In genomic region chr7:16175542-16175931, GRCm38 (mm10) we compare ENCODE assay signal across 8 mouse cellular contexts. TPM values are rescaled to one million over a fixed set of nuclear protein-coding genes. Genes with fewer than 3 reads are reported as not detected.
A peak's percentile ranks its signal among the peaks of the same experiment; 100 is the strongest.
DNase-seq lines count a peak whose midpoint lies in the region; ATAC-seq and TF ChIP-seq lines count a peak whose summit lies in the region.

No protein-coding gene starts in this region.

- peak overlapping the region; percentile 78 for H3K9ac ChIP-seq in heart, embryonic 14.5 days (ENCODE audit: low read length)
- peak overlapping the region; percentile 79 for H3K9ac ChIP-seq in MEL (ENCODE audit: control insufficient read depth, low read depth, low read length, poor library complexity, severe bottlenecking)
- peak overlapping the region; percentile 93 for H3K9ac ChIP-seq in hindbrain, embryonic 13.5 days
- H3K9ac ChIP-seq in midbrain, embryonic 15.5 days: peak overlapping the region; percentile 86

- no peak for TF ChIP-seq POLR2A in MEL (IDR thresholded peaks at IDR 0.05; ENCODE audit: control insufficient read depth in 1 of 2, insufficient read depth in 1 of 2, low read depth in 1 of 2, low read length in 2 of 2, poor library complexity in 1 of 2)

- peak overlapping the region; percentile 86 for H3K4me2 ChIP-seq in heart, embryonic 14.5 days (ENCODE audit: low read length)
- peak overlapping the region; percentile 70 for H3K4me2 ChIP-seq in hindbrain, embryonic 13.5 days
- peak overlapping the region; percentile 74 for H3K4me2 ChIP-seq in midbrain, embryonic 15.5 days

- TF ChIP-seq CTCF in MEL (IDR thresholded peaks at IDR 0.05 in 2 of 3, conservative IDR thresholded peaks at IDR 0.05 in 1 of 3; ENCODE audit: control insufficient read depth in 1 of 3, insufficient read depth in 1 of 3, low read depth in 2 of 3, low read length in 3 of 3, poor library complexity in 1 of 3, severe bottlenecking in 1 of 3): no peak

- H3K4me1 ChIP-seq in heart, embryonic 14.5 days (ENCODE audit: control insufficient read depth in 2 of 2, insufficient read depth in 2 of 2, low read length in 2 of 2): peaks cover 2 to 8% of the 10 kb centered on the region in 2 experiments; a peak in 2 of 4 replicates
- H3K4me1 ChIP-seq in MEL (ENCODE audit: control insufficient read depth in 1 of 2, insufficient read depth in 2 of 2, low read length in 2 of 2): no peaks in the 10 kb centered on the region
- H3K4me1 ChIP-seq in hindbrain, embryonic 13.5 days (replicated peaks): peaks cover 52% of the 10 kb centered on the region
- peaks cover 38% of the 10 kb centered on the region for H3K4me1 ChIP-seq in midbrain, embryonic 15.5 days

- 0 out of 2 replicates have a peak, but pooled peaks cover 4% of the 10 kb centered on the region for H3K9me3 ChIP-seq in heart, embryonic 14.5 days (ENCODE audit: control insufficient read depth, low read length)
- no peaks in the 10 kb centered on the region for H3K9me3 ChIP-seq in MEL (replicated peaks; ENCODE audit: insufficient read depth, low read length)
- no peaks in the 10 kb centered on the region for H3K9me3 ChIP-seq in hindbrain, embryonic 13.5 days
- H3K9me3 ChIP-seq in midbrain, embryonic 15.5 days: no peaks in the 10 kb centered on the region

- no peaks in the 10 kb centered on the region for H3K79me2 ChIP-seq in MEL (ENCODE audit: control insufficient read depth, insufficient read depth, low read length, poor library complexity)

- peaks cover 4% of the 10 kb centered on the region; the same call in 1 of the 2 replicates for H3K27me3 ChIP-seq in heart, embryonic 14.5 days (ENCODE audit: control insufficient read depth, insufficient read depth, low read length)
- H3K27me3 ChIP-seq in MEL (ENCODE audit: control insufficient read depth in 1 of 2, insufficient read depth in 2 of 2, low read length in 2 of 2): peaks cover 3% of the 10 kb centered on the region in 2 experiments
- no peaks in the 10 kb centered on the region for H3K27me3 ChIP-seq in hindbrain, embryonic 13.5 days
- no peaks in the 10 kb centered on the region for H3K27me3 ChIP-seq in midbrain, embryonic 15.5 days (replicated peaks)

- H3K27ac ChIP-seq in heart, embryonic 14.5 days (replicated peaks in 1 of 2; ENCODE audit: control insufficient read depth in 1 of 2, insufficient read depth in 1 of 2, low read depth in 2 of 2, low read length in 2 of 2): peak overlapping the region in 1 of 2 experiments; percentile 19; a peak in 1 of 4 replicates
- H3K27ac ChIP-seq in MEL (ENCODE audit: control insufficient read depth, low read depth, low read length): no peak overlapping the region
- H3K27ac ChIP-seq in hindbrain, embryonic 13.5 days: peak overlapping the region; percentile 93
- peak overlapping the region; percentile 84 for H3K27ac ChIP-seq in midbrain, embryonic 15.5 days

- no peak for TF ChIP-seq EP300 in MEL (IDR thresholded peaks at IDR 0.05; ENCODE audit: low read depth in 1 of 2, low read length in 2 of 2)

- 0 out of 2 replicates have a peak, but pooled peaks cover 5% of the 10 kb centered on the region for H3K36me3 ChIP-seq in heart, embryonic 14.5 days (ENCODE audit: control insufficient read depth, insufficient read depth, low read length)
- 0 out of 4 replicates have a peak, but pooled peaks cover 0 to 2% of the 10 kb centered on the region in 2 experiments for H3K36me3 ChIP-seq in MEL (ENCODE audit: control insufficient read depth in 1 of 2, insufficient read depth in 2 of 2, low read length in 2 of 2)
- peaks cover 36% of the 10 kb centered on the region for H3K36me3 ChIP-seq in hindbrain, embryonic 13.5 days
- H3K36me3 ChIP-seq in midbrain, embryonic 15.5 days (replicated peaks): peaks cover 22% of the 10 kb centered on the region

- WGBS in heart, embryonic 14.5 days: 0% methylated on average over 10 of the region's 10 CpGs
- WGBS in hindbrain, embryonic 13.5 days: 0% methylated on average over 10 of the region's 10 CpGs
- under 1% methylated on average over 10 of the region's 10 CpGs for WGBS in midbrain, embryonic 15.5 days

- intact Hi-C loops in gastrocnemius, postnatal 14 days (cut with DNase I; ENCODE audit: low total_unique reads): no loop called here

- no peak for ATAC-seq in heart, embryonic 14.5 days (ENCODE audit: insufficient number of reproducible peaks, insufficient read depth, low FRiP score, low read depth)
- peak; percentile 40 for ATAC-seq in hindbrain, embryonic 13.5 days (ENCODE audit: low FRiP score)
- peak; percentile 57 for ATAC-seq in midbrain, embryonic 15.5 days (replicated peaks)

- TF ChIP-seq RAD21 in MEL (IDR thresholded peaks at IDR 0.05; ENCODE audit: low read depth, low read length): no peak

- DNase-seq in heart, adult 18-20 months: no peak
- no peak for DNase-seq in MEL (ENCODE audit: low read depth, low spot score)
- DNase-seq in gastrocnemius, postnatal 14 days: no peak
- DNase-seq in gastrocnemius, adult 18-20 months (ENCODE audit: low spot score): no peak
- DNase-seq in gastrocnemius, postnatal 4 days (ENCODE audit: low spot score in 2 of 2): no peak

- H3K4me3 ChIP-seq in heart, embryonic 14.5 days (ENCODE audit: control insufficient read depth in 1 of 2, insufficient read depth in 1 of 2, low read depth in 1 of 2, low read length in 2 of 2): peak overlapping the region; percentile 52 to 60
- peak overlapping the region; percentile 66 to 71 for H3K4me3 ChIP-seq in MEL (ENCODE audit: control insufficient read depth in 1 of 2, insufficient read depth in 1 of 2, low read depth in 2 of 2, low read length in 2 of 2)
- H3K4me3 ChIP-seq in hindbrain, embryonic 13.5 days: peak overlapping the region; percentile 82
- H3K4me3 ChIP-seq in midbrain, embryonic 15.5 days: peak overlapping the region; percentile 91

TF ChIP-seq in MEL, 35 proteins besides CTCF, POLR2A, EP300 and RAD21:
- no peak for TF ChIP-seq USF2 (IDR thresholded peaks at IDR 0.05; ENCODE audit: borderline replicate concordance in 1 of 2, insufficient read depth in 1 of 2, low read depth in 1 of 2, low read length in 2 of 2)
- TF ChIP-seq MAZ (IDR thresholded peaks at IDR 0.05; ENCODE audit: low read depth, low read length): 0 out of 2 replicates have a peak, but pooled peaks have one; percentile 27

RNA-seq across cellular contexts. Expression of gene Meis3, which starts 0.6 kb away (rescaled TPM):
- polyA plus RNA-seq in heart, embryonic 14.5 days (2014; fragmentation: Nextera tagmentation; extraction: Ambion mirVana): 15.1 and 15.5 TPM in 2 replicates
- 1 to 10 TPM; 4.8 to 6.1 TPM for total RNA-seq in heart, adult 18-20 months (2021)
- 3.8 and 4.8 TPM in 2 replicates for total RNA-seq in MEL (2012; rRNA removed)
- polyA plus RNA-seq in MEL (2012; ENCODE audit: insufficient read depth in 1 of 2, insufficient read length in 2 of 2, low read depth in 1 of 2, low replicate concordance in 2 of 2, missing spikeins in 1 of 2): 10 to 100 TPM in 1 of 2 experiments, not detected in 1; 14.9 TPM
- 147 and 160 TPM in 2 replicates for polyA plus RNA-seq in hindbrain, embryonic 13.5 days (2015; fragmentation: Nextera tagmentation; extraction: Ambion mirVana)
- 164 and 166 TPM in 2 replicates for polyA plus RNA-seq in midbrain, embryonic 15.5 days (2015; fragmentation: Nextera tagmentation; extraction: Ambion mirVana)
- 1 to 10 TPM; 2.5 to 3.1 TPM for total RNA-seq in gastrocnemius, postnatal 14 days (2021)
- total RNA-seq in gastrocnemius, adult 18-20 months (2021): 1 to 10 TPM in 1 of 2 experiments, under 1 TPM in 1; 0.62 to 1.4 TPM
- 10 to 100 TPM in 1 of 2 experiments, 1 to 10 TPM in 1; 9.5 to 11.7 TPM for total RNA-seq in gastrocnemius, postnatal 4 days (2021)

RNA-seq across cellular contexts. Expression of gene Slc8a2, which starts 45.9 kb away (rescaled TPM):
- 0.15 TPM in 2 replicates for polyA plus RNA-seq in heart, embryonic 14.5 days (2014; fragmentation: Nextera tagmentation; extraction: Ambion mirVana)
- total RNA-seq in heart, adult 18-20 months (2021): under 1 TPM; 0.72 to 0.85 TPM
- not detected in 2 replicates for total RNA-seq in MEL (2012; rRNA removed)
- under 1 TPM in 1 of 2 experiments, not detected in 1; 0.06 TPM for polyA plus RNA-seq in MEL (2012; ENCODE audit: insufficient read depth in 1 of 2, insufficient read length in 2 of 2, low read depth in 1 of 2, low replicate concordance in 2 of 2, missing spikeins in 1 of 2)
- 0.96 and 1.1 TPM in 2 replicates for polyA plus RNA-seq in hindbrain, embryonic 13.5 days (2015; fragmentation: Nextera tagmentation; extraction: Ambion mirVana)
- polyA plus RNA-seq in midbrain, embryonic 15.5 days (2015; fragmentation: Nextera tagmentation; extraction: Ambion mirVana): 0.80 and 0.88 TPM in 2 replicates
- total RNA-seq in gastrocnemius, postnatal 14 days (2021): under 1 TPM; 0.24 to 0.25 TPM
- total RNA-seq in gastrocnemius, adult 18-20 months (2021): under 1 TPM; 0.11 to 0.21 TPM
- 1 to 10 TPM in 1 of 2 experiments, under 1 TPM in 1; 0.54 to 1.1 TPM for total RNA-seq in gastrocnemius, postnatal 4 days (2021)

RNA-seq across cellular contexts. Expression of gene Dhx34, which starts 46.3 kb away (rescaled TPM):
- polyA plus RNA-seq in heart, embryonic 14.5 days (2014; fragmentation: Nextera tagmentation; extraction: Ambion mirVana): 5.3 and 7.8 TPM in 2 replicates
- 1 to 10 TPM; 8.4 to 8.6 TPM for total RNA-seq in heart, adult 18-20 months (2021)
- 5.8 and 6.0 TPM in 2 replicates for total RNA-seq in MEL (2012; rRNA removed)
- polyA plus RNA-seq in MEL (2012; ENCODE audit: insufficient read depth in 1 of 2, insufficient read length in 2 of 2, low read depth in 1 of 2, low replicate concordance in 2 of 2, missing spikeins in 1 of 2): 10 to 100 TPM in 1 of 2 experiments, not detected in 1; 13.6 TPM
- 13.5 and 13.8 TPM in 2 replicates for polyA plus RNA-seq in hindbrain, embryonic 13.5 days (2015; fragmentation: Nextera tagmentation; extraction: Ambion mirVana)
- 14.9 and 15.5 TPM in 2 replicates for polyA plus RNA-seq in midbrain, embryonic 15.5 days (2015; fragmentation: Nextera tagmentation; extraction: Ambion mirVana)
- total RNA-seq in gastrocnemius, postnatal 14 days (2021): 1 to 10 TPM; 4.2 to 4.6 TPM
- total RNA-seq in gastrocnemius, adult 18-20 months (2021): 1 to 10 TPM; 3.9 to 4.4 TPM
- 10 to 100 TPM in 1 of 2 experiments, 1 to 10 TPM in 1; 9.3 to 10.5 TPM for total RNA-seq in gastrocnemius, postnatal 4 days (2021)

RNA-seq across cellular contexts. Expression of gene Kptn, which starts 55.8 kb away (rescaled TPM):
- 31.2 and 32.0 TPM in 2 replicates for polyA plus RNA-seq in heart, embryonic 14.5 days (2014; fragmentation: Nextera tagmentation; extraction: Ambion mirVana)
- 10 to 100 TPM; 19.0 to 21.0 TPM for total RNA-seq in heart, adult 18-20 months (2021)
- 16.5 and 17.8 TPM in 2 replicates for total RNA-seq in MEL (2012; rRNA removed)
- polyA plus RNA-seq in MEL (2012; ENCODE audit: insufficient read depth in 1 of 2, insufficient read length in 2 of 2, low read depth in 1 of 2, low replicate concordance in 2 of 2, missing spikeins in 1 of 2): 10 to 100 TPM in 1 of 2 experiments, not detected in 1; 19.6 TPM
- 37.3 and 42.2 TPM in 2 replicates for polyA plus RNA-seq in hindbrain, embryonic 13.5 days (2015; fragmentation: Nextera tagmentation; extraction: Ambion mirVana)
- 51.2 and 55.1 TPM in 2 replicates for polyA plus RNA-seq in midbrain, embryonic 15.5 days (2015; fragmentation: Nextera tagmentation; extraction: Ambion mirVana)
- total RNA-seq in gastrocnemius, postnatal 14 days (2021): 10 to 100 TPM; 12.2 to 14.4 TPM
- 10 to 100 TPM; 10.2 to 12.6 TPM for total RNA-seq in gastrocnemius, adult 18-20 months (2021)
- total RNA-seq in gastrocnemius, postnatal 4 days (2021): 10 to 100 TPM; 11.7 to 13.9 TPM
